In the genomic region with DNA sequence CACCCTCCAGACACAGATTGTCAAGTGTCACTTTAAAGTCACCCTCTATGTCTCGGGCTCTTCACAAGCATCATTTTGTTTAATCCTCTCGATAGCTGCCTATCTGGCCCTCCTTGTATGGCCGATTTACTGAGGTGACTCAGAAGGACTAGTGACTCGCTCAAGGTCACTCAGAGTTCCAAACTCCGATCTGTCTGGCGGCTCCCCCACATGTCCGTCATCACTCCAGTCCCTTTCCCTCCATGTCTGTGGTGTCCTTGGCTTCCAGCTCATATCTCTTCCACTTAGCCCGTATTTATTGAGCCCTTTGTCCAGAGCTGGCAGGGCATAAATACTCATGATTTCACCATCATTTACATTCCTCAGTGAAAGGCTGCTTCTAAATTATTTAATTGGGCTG, we compare ENCODE assay signal across 23 mouse cellular contexts. TPM values are rescaled to one million over a fixed set of nuclear protein-coding genes. Genes with fewer than 3 reads are reported as not detected.
A peak's percentile ranks its signal among the peaks of the same experiment; 100 is the strongest.
DNase-seq lines count a peak whose midpoint lies in the region; ATAC-seq lines count a peak whose summit lies in the region.
"Had no signal": no experiment of that assay in that cellular context is flagged by ENCODE, and none has a peak within 500 bp of the region (broad histone marks: within the 10 kb centered on the region; RNA-seq: fewer than 3 reads in every experiment).

No protein-coding gene starts in this region.

- H3K4me1 ChIP-seq in heart, embryonic 14.5 days (ENCODE audit: control insufficient read depth in 2 of 2, insufficient read depth in 2 of 2, low read length in 2 of 2) = peaks cover 28 to 40% of the 10 kb centered on the region in 2 experiments

- no peak overlapping the region for H3K9ac ChIP-seq in heart, embryonic 14.5 days (ENCODE audit: low read length)
- H3K9ac ChIP-seq: forebrain, embryonic 15.5 days; hindbrain, embryonic 14.5 days; liver, postnatal 0 days had no signal

- no peak for ATAC-seq in heart, embryonic 14.5 days (ENCODE audit: insufficient number of reproducible peaks, insufficient read depth, low FRiP score, low read depth)
- ATAC-seq: forebrain, embryonic 15.5 days; liver, postnatal 0 days; midbrain, embryonic 16.5 days had no signal

- H3K27ac ChIP-seq in heart, embryonic 14.5 days (replicated peaks in 1 of 2; ENCODE audit: control insufficient read depth in 1 of 2, insufficient read depth in 1 of 2, low read depth in 2 of 2, low read length in 2 of 2) = peak overlapping the region; percentile 36 to 48; a peak in 3 of 4 replicates
- H3K27ac ChIP-seq: forebrain, embryonic 15.5 days; hindbrain, embryonic 14.5 days; limb, embryonic 10.5 days had no signal

- H3K27me3 ChIP-seq in heart, embryonic 14.5 days (ENCODE audit: control insufficient read depth, insufficient read depth, low read length) = no peaks in the 10 kb centered on the region
- H3K27me3 ChIP-seq: forebrain, embryonic 15.5 days had no signal

- no peaks in the 10 kb centered on the region for H3K36me3 ChIP-seq in heart, embryonic 14.5 days (ENCODE audit: control insufficient read depth, insufficient read depth, low read length)
- H3K36me3 ChIP-seq: limb, embryonic 10.5 days had no signal

- no peak overlapping the region for H3K4me2 ChIP-seq in heart, embryonic 14.5 days (ENCODE audit: low read length)
- H3K4me2 ChIP-seq: forebrain, embryonic 15.5 days; hindbrain, embryonic 14.5 days had no signal

- intact Hi-C loops in gastrocnemius, postnatal 14 days (cut with DNase I; ENCODE audit: low total_unique reads) = loop anchor here (5.0 kb wide), 1 partner anchor 64 kb away; no protein-coding TSS in a partner anchor

- DNase-seq in heart, adult 18-20 months = peak; percentile 56 to 70
- no peak for DNase-seq in heart, adult 8-10 months (ENCODE audit: low spot score)
- DNase-seq in adrenal gland, postnatal 36 days = peak; percentile 73 to 75
- peak; percentile 64 for DNase-seq in testis, postnatal 10 days (ENCODE audit: low spot score)
- DNase-seq in cerebellum, adult 9-10 months = no peak
- no peak for DNase-seq in natural killer cell, adult 2 months (ENCODE audit: low spot score in 2 of 2)
- DNase-seq in gastrocnemius, postnatal 14 days = no peak
- DNase-seq: B cell, adult 2 months; cerebellum, postnatal 25 days; embryo, embryonic 11 days; kidney, postnatal 4 days; liver, postnatal 0 days; lung, postnatal 14 days; retina, postnatal 1 day; right cerebral cortex, postnatal 4 days; thymus, postnatal 36 days had no signal

- no peaks in the 10 kb centered on the region for H3K9me3 ChIP-seq in heart, embryonic 14.5 days (ENCODE audit: control insufficient read depth, low read length)
- H3K9me3 ChIP-seq: forebrain, embryonic 15.5 days; limb, embryonic 10.5 days had no signal

- H3K4me3 ChIP-seq in heart, embryonic 14.5 days (ENCODE audit: control insufficient read depth in 1 of 2, insufficient read depth in 1 of 2, low read depth in 1 of 2, low read length in 2 of 2) = no peak overlapping the region
- H3K4me3 ChIP-seq: forebrain, embryonic 15.5 days; limb, embryonic 10.5 days; megakaryocyte, embryonic 14.5 days had no signal

- WGBS in heart, embryonic 14.5 days = 17% methylated on average over 8 of the region's 8 CpGs

RNA-seq across cellular contexts. Expression of a gene that starts 28.2 kb away (rescaled TPM):
- total RNA-seq in heart, adult 18-20 months (2021) = 100 to 1,000 TPM; 423 to 471 TPM
- 100 to 1,000 TPM; 427 to 604 (median 541) TPM for total RNA-seq in heart, adult 8-10 months (2022)
- 100 to 1,000 TPM; 106 to 228 TPM for total RNA-seq in adrenal gland, postnatal 36 days (2021)
- 30.4 and 31.7 TPM in 2 replicates for polyA plus RNA-seq in heart, embryonic 14.5 days (2014; fragmentation: Nextera tagmentation; extraction: Ambion mirVana)
- 100 to 1,000 TPM; 201 to 287 TPM for total RNA-seq in gastrocnemius, postnatal 14 days (2021)
- total RNA-seq: neutrophil, adult 5-6 weeks had no signal

Comparison
In these comparisons a context has a peak if more than half of its experiments do, and no peak if none do; other contexts are left out.
1. DNase-seq: peak in heart, adult 18-20 months (2 of 2), adrenal gland, postnatal 36 days (2 of 2) and testis, postnatal 10 days (single experiment); none in heart, adult 8-10 months (single experiment), cerebellum, adult 9-10 months (single experiment), natural killer cell, adult 2 months (0 of 2) and gastrocnemius, postnatal 14 days (single experiment).